Mouse (Mus musculus): ENCODE measurements around the gene Lsm14a. TPM values are rescaled to one million over a fixed set of nuclear protein-coding genes. Genes with fewer than 3 reads are reported as not detected.
"Not testable (repeated sequence)": the region's sequence is repeated elsewhere in the genome, so short reads cannot be mapped to it uniquely, and the experiment has no call there.

The Lsm14a gene
- total RNA-seq, 4 experiments from 2014 or later: 80.6 to 95.3 (median 90.6) TPM

GRCm38 (mm10) chr7:34373906-34374305 is 19.2 kb downstream of the Lsm14a start:
- DNase-seq (ENCODE audit: low spot score in 2 of 2): no peak

GRCm38 (mm10) chr7:34355629-34356028 is 37.5 kb downstream of the Lsm14a start:
- no peak for DNase-seq (ENCODE audit: low spot score in 2 of 2)

- no peak for DNase-seq (ENCODE audit: low spot score in 2 of 2)
Measured at GRCm38 (mm10) chr7:34351997-34352396, 41.1 kb downstream of the Lsm14a start.

- DNase-seq (ENCODE audit: low spot score in 2 of 2): no peak
Measured at GRCm38 (mm10) chr7:34350166-34350565, 42.9 kb downstream of the Lsm14a start.

- no peak for DNase-seq (ENCODE audit: low spot score in 2 of 2)
Measured at GRCm38 (mm10) chr7:34348011-34348410, 45.1 kb downstream of the Lsm14a start.

- DNase-seq (ENCODE audit: low spot score in 2 of 2): no peak
Measured at GRCm38 (mm10) chr7:34347041-34347440, 46.1 kb downstream of the Lsm14a start.

GRCm38 (mm10) chr7:34346505-34346904 is 46.6 kb downstream of the Lsm14a start:
- DNase-seq (ENCODE audit: low spot score in 2 of 2): no peak

GRCm38 (mm10) chr7:34342040-34342793 is 50.9 kb downstream of the Lsm14a start:
- peak in 1 of 2 experiments; percentile 32 for DNase-seq (ENCODE audit: low spot score in 2 of 2)

GRCm38 (mm10) chr7:34340841-34341240 is 52.3 kb downstream of the Lsm14a start:
- DNase-seq (ENCODE audit: low spot score in 2 of 2): no peak

- no peak for DNase-seq (ENCODE audit: low spot score in 2 of 2)
Measured at GRCm38 (mm10) chr7:34339164-34339489, 54.0 kb downstream of the Lsm14a start.

- no peak for DNase-seq (ENCODE audit: low spot score in 2 of 2)
Measured at GRCm38 (mm10) chr7:34338445-34339163, 54.5 kb downstream of the Lsm14a start.

GRCm38 (mm10) chr7:34337268-34337667 is 55.8 kb downstream of the Lsm14a start:
- DNase-seq (ENCODE audit: low spot score in 2 of 2): no peak

GRCm38 (mm10) chr7:34336545-34336944 is 56.6 kb downstream of the Lsm14a start:
- not testable (repeated sequence) for DNase-seq (ENCODE audit: low spot score in 2 of 2)

- DNase-seq (ENCODE audit: low spot score in 2 of 2): no peak
Measured at GRCm38 (mm10) chr7:34327493-34327892, 65.6 kb downstream of the Lsm14a start.

- no peak for DNase-seq (ENCODE audit: low spot score in 2 of 2)
Measured at GRCm38 (mm10) chr7:34324857-34325256, 68.3 kb downstream of the Lsm14a start.

- no peak for DNase-seq (ENCODE audit: low spot score in 2 of 2)
Measured at GRCm38 (mm10) chr7:34324005-34324404, 69.1 kb downstream of the Lsm14a start.

GRCm38 (mm10) chr7:34323351-34323750 is 69.8 kb downstream of the Lsm14a start:
- no peak for DNase-seq (ENCODE audit: low spot score in 2 of 2)

- DNase-seq (ENCODE audit: low spot score in 2 of 2): no peak
Measured at GRCm38 (mm10) chr7:34321958-34322357, 71.2 kb downstream of the Lsm14a start.

GRCm38 (mm10) chr7:34321119-34321518 is 72.0 kb downstream of the Lsm14a start:
- no peak for DNase-seq (ENCODE audit: low spot score in 2 of 2)

- peak; percentile 57 to 78 for DNase-seq (ENCODE audit: low spot score in 2 of 2)
Measured at GRCm38 (mm10) chr7:34319957-34320356, 73.2 kb downstream of the Lsm14a start.

- DNase-seq (ENCODE audit: low spot score in 2 of 2): no peak
Measured at GRCm38 (mm10) chr7:34319123-34319522, 74.0 kb downstream of the Lsm14a start.

- peak; percentile 31 to 32 for DNase-seq (ENCODE audit: low spot score in 2 of 2)
Measured at GRCm38 (mm10) chr7:34317901-34318476, 75.1 kb downstream of the Lsm14a start.
